Mouse (Mus musculus): Measurements from ENCODE around the gene Zfp804b.
"Not testable (repeated sequence)": the region's sequence is repeated elsewhere in the genome, so short reads cannot be mapped to it uniquely, and the experiment has no call there.

Zfp804b gene

GRCm38 (mm10) chr5:7344145-7345010 lies at the start of gene Zfp804b:
Gene Zfp804b (minus strand): TSS chr5:7344756.
- no peak for DNase-seq (ENCODE audit: low spot score in 2 of 2)

DNA sequence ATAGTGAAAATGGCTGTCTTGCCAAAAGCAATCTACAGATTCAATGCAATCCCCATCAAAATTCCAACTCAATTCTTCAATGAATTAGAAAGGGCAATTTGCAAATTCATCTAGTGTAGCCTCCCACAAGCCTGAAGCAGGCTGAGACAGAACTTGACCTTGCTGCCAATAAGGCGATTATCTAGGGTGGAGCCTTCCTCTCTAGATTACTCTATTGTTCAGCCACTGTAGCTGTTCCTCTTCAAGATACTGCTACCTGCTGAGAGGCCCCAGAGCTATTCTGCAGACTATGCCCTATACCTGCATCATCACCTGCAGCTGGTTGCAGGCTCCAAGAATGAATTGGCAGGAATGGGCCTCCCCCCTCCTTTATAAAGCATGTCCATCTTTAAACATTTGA lies 20.1 kb upstream of the Zfp804b start:
- not testable (repeated sequence) for DNase-seq (ENCODE audit: low spot score in 2 of 2)

GRCm38 (mm10) chr5:7345011-7345389 lies 444 bp upstream of the Zfp804b start:
- DNase-seq (ENCODE audit: low spot score in 2 of 2): no peak

DNA sequence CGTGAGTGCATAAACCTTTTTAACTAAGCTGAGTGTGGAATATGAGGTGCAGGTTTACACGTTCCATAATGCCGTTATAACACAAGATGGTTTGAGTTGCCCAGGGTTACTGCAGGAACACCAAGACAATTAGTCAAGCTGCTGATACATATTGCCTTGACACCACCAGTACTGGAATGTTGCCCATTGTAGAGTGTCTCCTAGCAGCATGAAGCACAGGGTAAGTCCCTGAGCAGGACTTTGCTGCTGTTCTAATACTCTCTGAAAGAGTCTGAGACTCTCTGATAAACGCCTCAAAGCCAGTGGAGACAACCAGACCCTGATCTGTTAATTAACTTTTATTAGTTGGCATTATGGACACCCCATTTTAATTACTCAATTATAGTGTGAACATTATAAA lies 19.0 kb downstream of the Zfp804b start:
- no peak for DNase-seq (ENCODE audit: low spot score in 2 of 2)

DNA sequence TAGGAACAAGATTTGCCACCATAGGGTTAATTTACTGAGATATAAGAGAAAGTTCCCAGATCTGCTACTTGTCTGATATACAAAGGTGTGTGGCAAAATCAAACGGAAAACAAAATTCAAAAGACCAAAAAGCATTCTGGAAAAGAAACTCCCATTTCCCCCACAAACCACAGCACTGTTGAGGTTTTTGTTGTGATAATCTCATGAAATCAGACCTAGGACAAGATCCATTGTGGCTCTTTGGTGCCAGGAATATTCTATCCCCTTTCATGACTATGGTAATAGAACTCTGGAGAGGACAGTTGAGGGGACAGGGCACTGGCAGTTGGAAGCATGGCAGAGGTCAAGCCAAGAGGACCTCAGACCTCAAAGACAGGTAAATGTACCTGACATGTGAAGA lies 40.7 kb downstream of the Zfp804b start, which contains the start of gene Tex47:
Tex47 (plus strand) TSS at position 301 of the 400 bp plus-strand sequence.
- no peak for DNase-seq (ENCODE audit: low spot score in 2 of 2)

GRCm38 (mm10) chr5:7302969-7303368 lies 41.6 kb downstream of the Zfp804b start:
- DNase-seq (ENCODE audit: low spot score in 2 of 2): no peak

GRCm38 (mm10) chr5:7284336-7284735 lies 60.2 kb downstream of the Zfp804b start:
- no peak for DNase-seq (ENCODE audit: low spot score in 2 of 2)

DNA sequence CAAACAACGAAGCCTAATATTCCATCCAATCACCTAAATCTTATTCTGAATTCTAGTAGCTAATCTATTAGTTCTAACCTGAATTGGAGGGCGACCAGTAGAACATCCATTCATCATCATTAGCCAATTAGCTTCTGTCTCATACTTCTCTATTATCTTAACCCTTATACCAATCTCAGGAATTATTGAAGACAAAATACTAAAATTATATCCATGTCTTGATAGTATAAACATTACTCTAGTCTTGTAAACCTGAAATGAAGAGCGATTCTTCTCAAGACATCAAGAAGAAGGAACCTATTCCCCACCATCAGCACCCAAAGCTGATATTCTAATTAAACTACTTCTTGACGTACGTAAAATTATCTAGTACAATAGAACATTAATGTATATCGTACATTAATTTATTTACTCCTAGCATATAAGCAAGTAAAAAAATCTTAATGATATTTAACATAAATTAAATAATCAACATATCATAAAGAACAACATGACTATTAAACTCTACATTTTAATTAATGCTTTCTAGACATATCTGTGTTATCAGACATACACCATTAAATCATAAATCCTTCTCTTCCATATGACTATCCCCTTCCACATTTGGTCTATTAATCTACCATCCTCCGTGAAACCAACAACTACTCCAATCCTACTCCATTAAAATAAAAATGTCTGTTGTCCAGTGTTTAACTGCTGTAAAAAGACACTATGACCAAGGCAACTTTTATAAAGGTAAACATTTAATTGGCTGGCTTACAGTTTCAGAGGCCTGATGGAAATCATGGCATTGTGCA lies 67.7 kb downstream of the Zfp804b start:
- DNase-seq (ENCODE audit: low spot score in 2 of 2): no peak

- DNase-seq (ENCODE audit: low spot score in 2 of 2): no peak
Observed at GRCm38 (mm10) chr5:7177589-7177988, 167.0 kb downstream of the Zfp804b start.

GRCm38 (mm10) chr5:7139658-7140057 lies 204.9 kb downstream of the Zfp804b start:
- no peak for DNase-seq (ENCODE audit: low spot score in 2 of 2)

DNA sequence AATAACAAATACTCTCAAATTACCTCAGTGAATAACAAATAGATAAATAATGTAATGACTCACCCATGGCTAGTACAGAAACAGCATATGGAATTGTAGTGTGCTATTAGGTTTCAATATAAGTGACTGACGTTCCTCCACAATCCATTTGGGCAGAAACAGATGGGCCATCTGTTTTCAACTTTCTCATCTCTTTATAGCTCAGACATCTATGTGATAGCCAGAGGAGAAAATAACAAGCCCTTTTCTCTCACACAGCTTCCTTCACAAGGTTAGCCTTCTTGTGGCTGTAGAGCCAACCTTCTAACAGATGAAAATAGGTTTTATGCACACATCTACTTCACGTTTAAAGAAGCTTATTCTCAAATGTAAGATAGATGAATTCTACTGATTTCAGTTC lies 242.2 kb downstream of the Zfp804b start:
- no peak for DNase-seq (ENCODE audit: low spot score in 2 of 2)

GRCm38 (mm10) chr5:7073936-7074631 lies 270.5 kb downstream of the Zfp804b start:
- DNase-seq (ENCODE audit: low spot score in 2 of 2): no peak

DNA sequence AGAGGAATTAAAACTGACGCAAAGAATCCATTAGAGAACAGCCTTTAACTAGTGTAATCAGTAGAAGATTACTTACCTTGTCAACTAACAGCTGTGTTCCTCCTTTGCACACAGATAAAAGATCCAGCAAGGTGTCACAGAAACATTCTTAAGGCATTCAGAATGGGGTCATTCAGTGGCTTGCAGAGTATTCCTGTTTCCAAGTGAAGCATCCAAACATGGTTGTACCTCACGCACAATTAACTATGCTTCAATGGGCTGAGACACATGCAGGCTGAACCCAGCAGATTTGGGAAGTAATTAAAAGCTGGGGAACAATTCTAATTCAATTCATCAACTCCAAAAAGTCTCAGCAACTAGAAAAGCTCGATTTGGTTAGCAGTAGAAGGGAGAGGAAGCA lies 337.1 kb downstream of the Zfp804b start:
- no peak for DNase-seq (ENCODE audit: low spot score in 2 of 2)

DNA sequence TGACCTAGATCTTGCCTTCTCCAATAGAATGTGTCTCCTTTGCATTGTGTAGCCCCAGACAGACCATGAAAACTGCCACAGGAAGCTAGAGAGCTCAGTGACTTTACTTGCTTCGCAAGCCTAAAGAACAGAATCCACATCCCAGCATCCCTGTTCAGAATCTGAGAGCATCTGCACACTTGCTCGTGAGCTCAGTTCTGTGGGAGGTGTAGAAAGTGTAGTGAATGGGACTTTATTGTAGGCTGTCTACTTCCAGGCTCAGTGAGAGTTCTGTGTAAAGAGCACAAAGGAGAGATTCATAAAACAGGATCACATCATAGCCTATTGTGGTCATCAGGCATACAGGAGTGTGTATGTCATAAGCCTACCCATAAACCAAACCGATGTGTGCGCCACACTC lies 360.6 kb downstream of the Zfp804b start:
- no peak for DNase-seq (ENCODE audit: low spot score in 2 of 2)

DNA sequence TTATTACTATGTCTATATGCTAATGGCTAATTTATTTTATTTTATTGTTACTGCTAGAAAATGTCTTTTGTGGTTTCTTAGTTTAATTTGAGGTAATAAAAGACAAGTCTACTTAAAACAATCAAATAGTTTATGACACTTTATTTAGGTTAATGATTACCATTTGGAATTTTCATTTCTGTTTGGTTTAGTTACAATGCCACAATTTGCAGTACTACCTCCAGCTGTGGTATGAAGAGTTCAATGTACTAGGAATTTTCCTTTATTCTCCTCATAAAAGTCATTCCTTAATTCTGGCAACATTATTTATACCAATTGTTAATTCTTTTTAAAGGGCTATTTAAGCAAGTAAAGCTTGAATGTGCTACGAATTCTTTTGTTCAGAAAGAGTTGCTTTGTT lies 409.7 kb downstream of the Zfp804b start:
- DNase-seq (ENCODE audit: low spot score in 2 of 2): no peak

DNA sequence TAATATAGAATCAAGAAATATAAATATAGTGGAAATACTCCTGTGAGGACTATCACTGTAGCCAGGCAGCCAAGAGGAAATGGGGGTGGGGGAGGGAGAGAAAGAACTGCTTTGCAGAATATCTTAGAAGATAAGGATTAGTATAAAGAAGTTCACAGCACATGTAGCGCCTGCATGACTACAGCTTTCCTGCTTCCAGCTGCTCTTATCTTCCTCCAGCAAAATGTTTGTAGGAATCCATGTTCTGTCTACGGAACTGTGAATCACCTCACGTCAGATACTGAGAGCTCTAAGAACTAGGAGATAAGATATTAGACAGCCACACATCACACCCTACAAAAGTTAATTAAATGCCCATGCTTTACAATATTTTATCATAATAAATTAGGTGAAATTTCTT lies 433.3 kb downstream of the Zfp804b start:
- DNase-seq (ENCODE audit: low spot score in 2 of 2): no peak

GRCm38 (mm10) chr5:6881396-6881795 lies 463.2 kb downstream of the Zfp804b start:
- DNase-seq (ENCODE audit: low spot score in 2 of 2): no peak

- DNase-seq (ENCODE audit: low spot score in 2 of 2): no peak
Observed at GRCm38 (mm10) chr5:6871566-6871965, 473.0 kb downstream of the Zfp804b start.

DNA sequence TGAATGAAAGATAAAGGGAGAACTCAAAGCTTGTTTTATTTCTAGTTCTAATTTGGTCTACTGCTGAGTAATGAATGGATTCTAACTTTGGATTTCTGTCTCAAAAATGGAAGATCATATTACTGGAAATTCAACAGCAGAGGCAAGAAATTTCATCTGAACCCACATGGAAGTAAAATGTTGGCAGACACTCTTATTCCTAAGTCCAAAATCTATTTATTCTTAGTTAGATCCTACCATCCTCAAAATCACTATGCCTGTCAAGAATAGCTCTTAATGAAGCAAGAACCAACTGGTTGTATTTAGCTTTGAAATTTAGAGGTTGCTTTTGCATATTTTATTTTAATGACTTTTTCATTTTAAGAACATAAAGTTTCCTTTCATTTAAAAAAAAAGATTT lies 473.6 kb downstream of the Zfp804b start:
- DNase-seq (ENCODE audit: low spot score in 2 of 2): no peak

DNA sequence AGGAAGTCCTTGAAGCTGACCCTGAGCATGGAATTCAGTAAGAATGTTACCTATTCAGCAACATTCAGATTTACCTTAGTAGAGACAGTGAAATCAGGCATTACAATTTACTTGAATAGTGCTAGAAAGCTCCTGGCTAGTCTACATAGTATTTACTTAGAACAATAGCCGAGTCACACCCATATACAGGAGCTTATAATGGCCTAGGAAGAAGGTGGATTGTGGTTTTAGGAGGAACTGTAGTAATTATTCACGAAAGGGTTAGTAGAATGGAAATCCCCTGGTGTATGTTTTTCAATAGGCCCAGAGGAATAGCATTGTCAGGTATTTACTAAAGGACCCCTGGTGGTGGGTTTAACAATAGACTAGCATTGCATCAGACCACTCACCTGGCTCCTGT lies 549.2 kb downstream of the Zfp804b start:
- DNase-seq (ENCODE audit: low spot score in 2 of 2): no peak

DNA sequence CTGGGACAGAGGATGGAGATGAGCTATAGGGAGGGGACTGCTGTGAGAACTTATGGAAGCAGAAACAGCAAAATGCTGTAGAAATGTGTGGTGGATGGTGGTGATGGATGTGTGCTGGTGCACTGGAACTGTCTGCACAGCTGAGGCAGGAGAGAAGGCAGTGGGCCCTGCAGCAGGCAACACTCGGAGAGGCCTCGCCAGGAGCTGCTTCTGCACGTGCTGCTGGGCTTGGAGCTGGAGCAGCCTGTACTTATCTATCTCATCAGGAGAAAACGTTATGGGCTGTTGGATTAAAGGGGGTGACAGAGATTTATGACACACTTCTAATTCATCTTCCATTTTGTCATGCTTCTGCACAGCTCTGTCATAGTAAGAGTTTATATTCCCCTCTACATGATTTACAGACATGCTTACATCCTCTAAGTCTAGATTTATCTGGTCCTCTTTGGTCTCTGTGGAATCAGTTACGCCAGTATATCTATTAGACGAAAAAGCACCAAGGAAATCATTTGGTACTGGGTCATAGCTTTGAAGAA lies 575.1 kb downstream of the Zfp804b start:
- no peak for DNase-seq (ENCODE audit: low spot score in 2 of 2)
